Mouse (Mus musculus) thymus, adult 2 months (tissue): ENCODE results near the gene Steap1. TPM values are rescaled to one million over a fixed set of nuclear protein-coding genes. Genes with fewer than 3 reads are reported as not detected.

ENCODE experiments used
- DNase-seq: peaks from one replicate; pipeline ENCODE4 v3.0.0; 2021
- H3K27ac ChIP-seq: fragments of 200-500 bp; 2 replicates; pipeline ENCODE4 v1.5.1; 2012; ENCODE audit warnings: low read length, control low read depth; ENCODE audit not compliant: control insufficient read depth, insufficient read depth
- H3K27me3 ChIP-seq: fragments of 200-500 bp; 2 replicates; pipeline ENCODE4 v1.6.1; 2012; ENCODE audit warnings: mild to moderate bottlenecking, low read length, moderate library complexity, mixed read lengths; ENCODE audit not compliant: control insufficient read depth, insufficient read depth
- H3K36me3 ChIP-seq: fragments of 200-500 bp; 2 replicates; pipeline ENCODE4 v1.6.1; 2012; ENCODE audit warnings: mild to moderate bottlenecking, low read length, moderate library complexity; ENCODE audit not compliant: control insufficient read depth, insufficient read depth
- H3K4me1 ChIP-seq: fragments of 200-500 bp; replicated peaks from 2 replicates; pipeline ENCODE4 v1.6.1; 2012; ENCODE audit warnings: low read length; ENCODE audit not compliant: control insufficient read depth, insufficient read depth
- H3K4me3 ChIP-seq: fragments of 200-500 bp; 2 replicates; pipeline ENCODE4 v1.5.1; 2012; ENCODE audit warnings: mild to moderate bottlenecking, low read length, control low read depth, moderate library complexity; ENCODE audit not compliant: control insufficient read depth, insufficient read depth
- CTCF ChIP-seq: fragments of 200-500 bp; IDR thresholded peaks from 2 replicates; pipeline ENCODE4 v1.5.1; 2012; ENCODE audit warnings: mild to moderate bottlenecking, control low read depth, low read length, moderate library complexity, borderline replicate concordance; ENCODE audit not compliant: control insufficient read depth, poor library complexity, insufficient read depth; ENCODE audit errors: extremely low read depth
- POLR2A ChIP-seq: fragments of 200-500 bp; IDR thresholded peaks from 2 replicates; pipeline ENCODE4 v1.6.1; 2012; ENCODE audit warnings: mild to moderate bottlenecking, low read length, control low read depth, moderate library complexity; ENCODE audit not compliant: control insufficient read depth, poor library complexity, insufficient read depth; ENCODE audit errors: extremely low read depth
- WGBS: fragments of 180-500 bp; shearing (Covaris S2); methylation state at CpG from one replicate; pipeline ENCODE4 v1.1.7; 2018; 5-methylcytosine and 5-hydroxymethylcytosine counted together
- polyA plus RNA-seq: library from polyadenylated mRNA; depleted of rRNA; stranded (reverse); fragments of >200 nt; gene quantifications from 2 replicates; pipeline ENCODE4 v1.2.3, GENCODE M21; 2012

Gene Steap1
- polyA plus RNA-seq, 1 experiment: not detected

DNA sequence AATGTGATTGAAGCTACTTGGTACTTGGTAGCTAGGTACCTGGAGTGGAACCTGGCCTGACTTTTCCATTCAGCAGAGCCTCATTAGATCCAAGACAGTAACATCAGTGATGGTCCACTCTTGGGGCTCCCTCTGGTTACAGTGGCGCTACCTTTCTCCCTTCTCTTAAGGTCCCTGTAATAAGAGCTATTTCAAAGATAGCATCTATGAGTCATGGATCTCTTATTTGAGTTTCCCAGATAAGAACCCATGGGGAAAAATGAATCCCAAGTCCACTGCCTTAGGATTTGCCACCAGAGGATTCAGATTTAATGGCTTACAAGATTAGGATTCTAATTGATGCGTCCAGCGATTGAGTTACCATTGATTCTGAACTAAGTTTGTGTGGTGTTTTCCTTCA lies 16.9 kb downstream of the Steap1 start:
- Histone ChIP-seq H3K4me1 (no peaks in the 10 kb centered on the region), H3K27ac (no peak overlapping the region), H3K27me3 (no peaks in the 10 kb centered on the region), H3K4me3 (no peak overlapping the region), H3K36me3 (no peaks in the 10 kb centered on the region)
- DNase-seq: no peak
- TF ChIP-seq CTCF: no peak
- TF ChIP-seq POLR2A: no peak
- WGBS: 93% methylated on average over 3 of the region's 3 CpGs

DNA sequence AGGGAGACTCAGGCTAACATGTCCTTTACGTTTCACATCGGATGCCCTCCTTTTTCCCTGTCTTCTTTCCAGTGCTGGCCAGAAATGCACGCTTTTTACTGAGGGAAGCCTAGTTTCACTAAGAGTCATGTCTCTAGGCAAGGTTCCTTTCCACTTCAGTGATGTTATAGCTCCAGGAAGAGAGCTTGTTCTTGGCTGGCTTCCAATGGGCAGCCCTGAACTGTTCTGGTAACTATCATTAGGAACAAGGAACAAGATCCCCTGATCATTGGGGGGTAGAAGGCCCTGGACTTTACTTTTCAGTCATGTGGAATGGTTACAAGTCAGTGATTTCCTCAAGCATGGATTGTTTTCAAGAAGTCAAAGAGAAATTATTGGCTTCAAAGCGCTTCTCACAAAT lies 19.2 kb downstream of the Steap1 start:
- 88% methylated on average over 4 of the region's 4 CpGs for WGBS
- no peaks in the 10 kb centered on the region for H3K4me1 ChIP-seq
- no peak overlapping the region for H3K4me3 ChIP-seq
- no peak for DNase-seq
- TF ChIP-seq CTCF (no peak), POLR2A (no peak)
- H3K36me3 ChIP-seq: no peaks in the 10 kb centered on the region
- no peaks in the 10 kb centered on the region for H3K27me3 ChIP-seq
- no peak overlapping the region for H3K27ac ChIP-seq

DNA sequence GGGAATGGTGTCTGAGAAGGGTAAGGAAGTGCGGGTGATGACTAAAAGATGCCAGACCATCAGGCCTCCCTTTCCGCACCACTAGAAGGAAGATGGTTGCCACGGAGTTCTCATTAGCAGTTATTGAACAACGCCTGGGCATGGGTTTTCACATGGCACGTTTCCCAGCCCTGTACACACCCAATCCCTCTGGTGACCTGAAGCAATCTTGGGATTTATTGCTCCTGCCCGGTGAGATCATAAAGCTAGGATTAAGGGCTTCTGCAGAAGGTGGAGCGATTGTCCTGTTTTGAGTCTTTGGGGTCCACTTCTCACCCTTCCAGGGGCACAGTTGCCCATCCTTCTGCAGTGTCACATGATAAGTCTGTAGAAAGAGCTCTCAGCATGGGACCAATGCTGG lies 26.9 kb downstream of the Steap1 start:
- Histone ChIP-seq H3K4me1 (no peaks in the 10 kb centered on the region), H3K27me3 (no peaks in the 10 kb centered on the region), H3K27ac (no peak overlapping the region), H3K36me3 (no peaks in the 10 kb centered on the region), H3K4me3 (no peak overlapping the region)
- no peak for TF ChIP-seq CTCF
- TF ChIP-seq POLR2A: no peak
- 92% methylated on average over 7 of the region's 7 CpGs for WGBS
- DNase-seq: no peak

DNA sequence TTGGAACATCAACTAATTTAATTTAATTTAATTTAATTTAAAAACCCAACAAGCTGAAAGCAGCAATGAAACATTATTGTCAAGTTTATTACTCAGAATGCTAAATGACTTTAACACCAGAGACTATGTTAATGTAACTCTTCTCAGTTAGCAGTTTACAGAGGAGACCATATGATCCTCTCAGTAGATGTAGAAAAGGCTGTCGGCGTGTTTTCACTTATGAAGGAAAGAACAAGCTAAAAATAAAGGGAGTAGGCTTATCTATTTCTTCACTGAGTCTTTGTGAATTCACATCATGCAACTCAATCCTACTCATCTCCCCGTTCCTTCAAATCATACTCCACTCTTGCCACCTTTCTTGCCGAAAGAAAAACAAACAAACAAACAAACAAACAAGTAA lies 38.1 kb downstream of the Steap1 start:
- no peaks in the 10 kb centered on the region for H3K4me1 ChIP-seq
- H3K27me3 ChIP-seq: no peaks in the 10 kb centered on the region
- no peak overlapping the region for H3K4me3 ChIP-seq
- no peak for DNase-seq
- no peaks in the 10 kb centered on the region for H3K36me3 ChIP-seq
- TF ChIP-seq POLR2A: no peak
- no peak for TF ChIP-seq CTCF
- WGBS: 84% methylated on average over 4 of the region's 4 CpGs
- H3K27ac ChIP-seq: no peak overlapping the region

DNA sequence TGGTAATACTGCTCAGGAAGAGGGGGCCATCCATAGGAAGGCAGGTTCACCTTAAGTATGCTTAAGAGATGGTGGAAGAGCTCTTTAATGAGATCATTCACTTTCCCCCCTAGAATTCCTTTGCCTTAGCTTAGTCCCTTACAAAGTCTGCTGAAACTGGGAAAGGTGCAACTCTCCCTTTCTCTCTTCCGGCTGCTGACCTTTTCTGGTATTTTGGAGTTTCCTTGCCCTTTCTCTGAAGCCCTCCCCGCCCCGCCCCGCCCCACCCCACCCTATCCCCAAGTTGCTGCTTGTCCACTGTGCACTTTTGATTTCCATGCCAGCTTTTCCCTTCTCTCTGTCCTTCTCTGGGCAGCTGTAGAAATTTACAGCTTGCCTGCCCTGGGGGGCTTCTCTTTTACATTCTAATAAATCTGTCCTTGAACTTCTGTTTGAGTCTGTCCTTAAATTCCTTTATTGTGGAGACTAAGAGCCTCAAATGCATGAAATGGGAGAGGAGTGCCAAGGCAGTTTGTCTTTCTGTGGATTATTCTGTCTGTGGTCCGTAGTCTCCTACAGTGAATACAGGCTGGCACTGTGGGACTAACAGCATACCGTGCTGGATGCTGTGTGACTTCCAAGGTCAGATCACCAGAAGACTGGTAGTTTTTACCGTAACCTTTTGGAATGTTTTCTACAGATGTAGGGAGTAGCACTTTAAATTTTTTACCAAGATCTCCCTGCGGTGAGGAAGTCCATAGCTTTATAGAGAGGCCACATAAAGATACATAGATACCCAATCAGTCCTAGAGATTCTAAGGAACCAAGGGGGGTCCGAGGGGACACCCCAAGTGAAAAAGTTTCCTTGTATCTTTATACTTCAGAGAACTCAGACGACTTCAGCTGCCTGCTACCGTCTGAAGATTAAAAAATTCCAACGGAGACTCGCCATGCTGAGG lies 41.5 kb downstream of the Steap1 start:
- no peaks in the 10 kb centered on the region for H3K4me1 ChIP-seq
- 82% methylated on average over 13 of the region's 13 CpGs for WGBS
- no peak for DNase-seq

DNA sequence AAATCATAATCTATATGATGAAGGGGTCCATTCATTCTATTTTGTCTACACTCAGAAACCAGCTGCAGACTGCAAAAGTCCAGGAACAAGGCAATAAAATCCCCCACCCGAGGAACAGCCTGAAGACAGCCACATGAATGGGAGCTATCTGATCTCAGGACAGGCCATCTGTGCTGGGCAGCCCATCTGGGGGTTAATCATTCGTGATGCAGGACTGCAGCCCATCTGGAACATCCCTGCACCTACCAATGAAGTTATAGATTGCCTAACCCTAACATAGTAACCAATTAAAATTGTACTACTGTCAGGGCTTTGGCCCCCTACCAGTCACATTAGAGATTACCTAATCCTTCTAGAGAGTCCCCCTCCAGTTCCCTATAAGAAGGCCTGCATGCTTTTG lies 44.1 kb downstream of the Steap1 start:
- 37% methylated on average over 2 of the region's 2 CpGs for WGBS
- H3K27me3 ChIP-seq: no peaks in the 10 kb centered on the region
- H3K36me3 ChIP-seq: no peaks in the 10 kb centered on the region
- TF ChIP-seq CTCF (no peak), POLR2A (no peak)
- no peak overlapping the region for H3K4me3 ChIP-seq
- no peak overlapping the region for H3K27ac ChIP-seq
- no peak for DNase-seq
- no peaks in the 10 kb centered on the region for H3K4me1 ChIP-seq

More for the DNA sequence above, 41.5 kb downstream of the Steap1 start:
- no peaks in the 10 kb centered on the region for H3K27me3 ChIP-seq
- H3K4me3 ChIP-seq: no peak overlapping the region
- no peak for TF ChIP-seq POLR2A
- no peak for TF ChIP-seq CTCF
- no peaks in the 10 kb centered on the region for H3K36me3 ChIP-seq
- no peak overlapping the region for H3K27ac ChIP-seq
